11 mouse cellular contexts compared by ENCODE assay signal in the genomic region with DNA sequence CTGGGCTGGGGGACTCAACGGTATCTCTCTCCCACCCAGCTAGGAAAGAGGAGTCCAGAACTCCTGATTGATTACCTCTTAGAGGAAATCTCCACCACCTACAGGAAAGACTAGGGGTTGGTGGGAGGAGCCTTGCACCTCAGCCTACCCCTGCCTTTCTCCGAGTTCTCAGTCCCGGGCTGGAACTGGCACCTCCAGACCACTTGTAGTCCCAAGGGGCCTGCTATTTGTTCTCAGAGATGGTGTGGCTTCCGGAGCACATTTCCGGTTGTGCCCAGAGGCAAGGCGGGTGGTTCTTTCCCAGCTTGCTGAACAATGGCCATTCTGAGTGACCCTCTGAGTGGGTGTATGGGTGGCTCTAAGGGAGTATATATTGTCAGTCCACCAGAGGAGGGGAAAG. TPM values are rescaled to one million over a fixed set of nuclear protein-coding genes. Genes with fewer than 3 reads are reported as not detected.
DNase-seq lines count a peak whose midpoint lies in the region; ATAC-seq lines count a peak whose summit lies in the region.
"Had no signal": no experiment of that assay in that cellular context is flagged by ENCODE, and none has a peak within 500 bp of the region (broad histone marks: within the 10 kb centered on the region; RNA-seq: fewer than 3 reads in every experiment).

No protein-coding gene starts in this region.

- H3K4me3 ChIP-seq in midbrain, embryonic 10.5 days: no peak overlapping the region
- H3K4me3 ChIP-seq in midbrain, embryonic 16.5 days (ENCODE audit: low read depth, low read length): no peak overlapping the region
- H3K4me3 ChIP-seq in brown adipose tissue, adult 24 weeks (ENCODE audit: insufficient read depth, low read depth, low read length): no peak overlapping the region
- no peak overlapping the region for H3K4me3 ChIP-seq in kidney, embryonic 16.5 days (ENCODE audit: low read length)
- no peak overlapping the region for H3K4me3 ChIP-seq in hindbrain, embryonic 16.5 days (ENCODE audit: low read length)
- H3K4me3 ChIP-seq: forebrain, embryonic 13.5 days; neural tube, embryonic 12.5 days had no signal

- H3K27me3 ChIP-seq in midbrain, embryonic 10.5 days (ENCODE audit: low read depth, poor library complexity, severe bottlenecking): no peaks in the 10 kb centered on the region
- no peaks in the 10 kb centered on the region for H3K27me3 ChIP-seq in midbrain, embryonic 16.5 days (ENCODE audit: control insufficient read depth, insufficient read depth, low read depth, low read length)
- H3K27me3 ChIP-seq in kidney, embryonic 16.5 days (ENCODE audit: insufficient read depth, low read length): no peaks in the 10 kb centered on the region
- no peaks in the 10 kb centered on the region for H3K27me3 ChIP-seq in hindbrain, embryonic 16.5 days (replicated peaks; ENCODE audit: control insufficient read depth, insufficient read depth, low read length)
- H3K27me3 ChIP-seq: forebrain, embryonic 13.5 days; neural tube, embryonic 12.5 days; Patski had no signal

- WGBS in midbrain, embryonic 10.5 days: 81% methylated on average over 6 of the region's 6 CpGs
- 76% methylated on average over 6 of the region's 6 CpGs for WGBS in midbrain, embryonic 16.5 days
- 55% methylated on average over 6 of the region's 6 CpGs for WGBS in kidney, embryonic 16.5 days
- WGBS in hindbrain, embryonic 16.5 days: 69% methylated on average over 6 of the region's 6 CpGs

- no peak overlapping the region for H3K9ac ChIP-seq in midbrain, embryonic 16.5 days (ENCODE audit: low read depth, low read length)
- no peak overlapping the region for H3K9ac ChIP-seq in kidney, embryonic 16.5 days (replicated peaks; ENCODE audit: low read length)
- H3K9ac ChIP-seq in hindbrain, embryonic 16.5 days (ENCODE audit: low read depth, low read length): no peak overlapping the region
- H3K9ac ChIP-seq: forebrain, embryonic 13.5 days; liver, embryonic 14.5 days; neural tube, embryonic 12.5 days had no signal

- no peak for DNase-seq in midbrain, embryonic 10.5 days (ENCODE audit: low spot score)
- DNase-seq in c-Kit-positive CD71-positive TER-119-positive erythroid progenitor cells, embryonic 14.5 days (ENCODE audit: low spot score): no peak

- no peak overlapping the region for H3K4me2 ChIP-seq in midbrain, embryonic 16.5 days (ENCODE audit: low read length)
- no peak overlapping the region for H3K4me2 ChIP-seq in kidney, embryonic 16.5 days (replicated peaks; ENCODE audit: low read depth, low read length)
- no peak overlapping the region for H3K4me2 ChIP-seq in hindbrain, embryonic 16.5 days (ENCODE audit: low read length)
- H3K4me2 ChIP-seq: forebrain, embryonic 13.5 days; neural tube, embryonic 12.5 days had no signal

- peaks cover 13% of the 10 kb centered on the region for H3K4me1 ChIP-seq in midbrain, embryonic 10.5 days
- H3K4me1 ChIP-seq in midbrain, embryonic 16.5 days (ENCODE audit: control insufficient read depth, insufficient read depth, low read length): no peaks in the 10 kb centered on the region; the same call in 1 of the 2 replicates
- peaks cover 51% of the 10 kb centered on the region for H3K4me1 ChIP-seq in brown adipose tissue, adult 24 weeks (ENCODE audit: control insufficient read depth, insufficient read depth, insufficient read length, low read length)
- peaks cover 64% of the 10 kb centered on the region for H3K4me1 ChIP-seq in kidney, embryonic 16.5 days (ENCODE audit: insufficient read depth, low read length)
- H3K4me1 ChIP-seq in hindbrain, embryonic 16.5 days (ENCODE audit: control insufficient read depth, insufficient read depth, low read depth, low read length): no peaks in the 10 kb centered on the region

- no peak for ATAC-seq in midbrain, embryonic 16.5 days
- ATAC-seq in kidney, embryonic 16.5 days (ENCODE audit: low FRiP score, low TSS enrichment): no peak
- peak; percentile 49 for ATAC-seq in megakaryocyte, adult 5-6 weeks (ENCODE audit: poor library complexity, severe bottlenecking)
- no peak for ATAC-seq in hindbrain, embryonic 16.5 days
- ATAC-seq: forebrain, embryonic 13.5 days; Patski had no signal

- H3K27ac ChIP-seq in midbrain, embryonic 10.5 days (replicated peaks): 0 out of 2 replicates have a peak overlapping the region, but pooled peaks have one; percentile 55
- H3K27ac ChIP-seq in midbrain, embryonic 16.5 days (ENCODE audit: low read length): no peak overlapping the region
- peak overlapping the region; percentile 84 for H3K27ac ChIP-seq in brown adipose tissue, adult 24 weeks (replicated peaks; ENCODE audit: low read depth, low read length)
- peak overlapping the region; percentile 80 for H3K27ac ChIP-seq in kidney, embryonic 16.5 days (ENCODE audit: low read length)
- no peak overlapping the region for H3K27ac ChIP-seq in hindbrain, embryonic 16.5 days (ENCODE audit: low read depth, low read length)
- H3K27ac ChIP-seq: forebrain, embryonic 13.5 days; liver, embryonic 14.5 days; neural tube, embryonic 12.5 days had no signal

- H3K9me3 ChIP-seq in midbrain, embryonic 10.5 days (replicated peaks): no peaks in the 10 kb centered on the region
- H3K9me3 ChIP-seq in midbrain, embryonic 16.5 days (replicated peaks; ENCODE audit: control insufficient read depth, low read length, poor library complexity, severe bottlenecking): no peaks in the 10 kb centered on the region
- H3K9me3 ChIP-seq in kidney, embryonic 16.5 days (ENCODE audit: low read length): no peaks in the 10 kb centered on the region
- H3K9me3 ChIP-seq in hindbrain, embryonic 16.5 days (ENCODE audit: control insufficient read depth, low read length): no peaks in the 10 kb centered on the region
- H3K9me3 ChIP-seq: forebrain, embryonic 13.5 days; neural tube, embryonic 12.5 days had no signal

- no peaks in the 10 kb centered on the region for H3K36me3 ChIP-seq in midbrain, embryonic 10.5 days
- H3K36me3 ChIP-seq in midbrain, embryonic 16.5 days (ENCODE audit: control insufficient read depth, insufficient read depth, low read length): no peaks in the 10 kb centered on the region
- no peaks in the 10 kb centered on the region for H3K36me3 ChIP-seq in kidney, embryonic 16.5 days (ENCODE audit: insufficient read depth, low read length)
- no peaks in the 10 kb centered on the region for H3K36me3 ChIP-seq in hindbrain, embryonic 16.5 days (ENCODE audit: control insufficient read depth, insufficient read depth, low read length)
- H3K36me3 ChIP-seq: neural tube, embryonic 12.5 days had no signal

RNA-seq across cellular contexts. Expression of a gene that starts 10.6 kb away (rescaled TPM):
- polyA plus RNA-seq in midbrain, embryonic 10.5 days (2016; fragmentation: Nextera tagmentation; extraction: Ambion mirVana): 0.51 and 1.0 TPM in 2 replicates
- polyA plus RNA-seq in midbrain, embryonic 16.5 days (2015; fragmentation: Nextera tagmentation; extraction: Ambion mirVana): 0.46 and 0.61 TPM in 2 replicates
- polyA plus RNA-seq in brown adipose tissue, adult 24 weeks (2012; ENCODE audit: insufficient read depth, insufficient read length, missing spikeins): 5.4 and 10.5 TPM in 2 replicates
- 5.3 and 5.4 TPM in 2 replicates for polyA plus RNA-seq in kidney, embryonic 16.5 days (2015; fragmentation: Nextera tagmentation; extraction: Ambion mirVana)
- not detected in 2 replicates for total RNA-seq in megakaryocyte, adult 5-6 weeks (2015)
- total RNA-seq in megakaryocyte, adult 5-6 weeks (2017): not detected in 2 replicates
- 0.61 and 0.66 TPM in 2 replicates for polyA plus RNA-seq in hindbrain, embryonic 16.5 days (2015; fragmentation: Nextera tagmentation; extraction: Ambion mirVana)

RNA-seq across cellular contexts. Expression of a gene that starts 11.5 kb away (rescaled TPM):
- polyA plus RNA-seq in midbrain, embryonic 10.5 days (2016; fragmentation: Nextera tagmentation; extraction: Ambion mirVana): 391 and 448 TPM in 2 replicates
- polyA plus RNA-seq in midbrain, embryonic 16.5 days (2015; fragmentation: Nextera tagmentation; extraction: Ambion mirVana): 354 and 388 TPM in 2 replicates
- 83.6 and 84.5 TPM in 2 replicates for polyA plus RNA-seq in brown adipose tissue, adult 24 weeks (2012; ENCODE audit: insufficient read depth, insufficient read length, missing spikeins)
- 419 and 421 TPM in 2 replicates for polyA plus RNA-seq in kidney, embryonic 16.5 days (2015; fragmentation: Nextera tagmentation; extraction: Ambion mirVana)
- 74.8 and 95.0 TPM in 2 replicates for total RNA-seq in megakaryocyte, adult 5-6 weeks (2015)
- total RNA-seq in megakaryocyte, adult 5-6 weeks (2017): 65.6 and 79.0 TPM in 2 replicates
- 304 and 382 TPM in 2 replicates for polyA plus RNA-seq in hindbrain, embryonic 16.5 days (2015; fragmentation: Nextera tagmentation; extraction: Ambion mirVana)

RNA-seq across cellular contexts. Expression of a gene that starts 20.1 kb away (rescaled TPM):
- 0.80 and 1.1 TPM in 2 replicates for polyA plus RNA-seq in midbrain, embryonic 10.5 days (2016; fragmentation: Nextera tagmentation; extraction: Ambion mirVana)
- polyA plus RNA-seq in midbrain, embryonic 16.5 days (2015; fragmentation: Nextera tagmentation; extraction: Ambion mirVana): 2.4 and 3.3 TPM in 2 replicates
- polyA plus RNA-seq in brown adipose tissue, adult 24 weeks (2012; ENCODE audit: insufficient read depth, insufficient read length, missing spikeins): 17.2 and 24.4 TPM in 2 replicates
- polyA plus RNA-seq in kidney, embryonic 16.5 days (2015; fragmentation: Nextera tagmentation; extraction: Ambion mirVana): 10.2 and 10.6 TPM in 2 replicates
- 0.71 TPM in 1 of 2 replicates, not detected in the other for total RNA-seq in megakaryocyte, adult 5-6 weeks (2015)
- total RNA-seq in megakaryocyte, adult 5-6 weeks (2017): not detected in 2 replicates
- polyA plus RNA-seq in hindbrain, embryonic 16.5 days (2015; fragmentation: Nextera tagmentation; extraction: Ambion mirVana): 2.3 and 15.0 TPM in 2 replicates

RNA-seq across cellular contexts. Expression of a gene that starts 22.9 kb away (rescaled TPM):
- polyA plus RNA-seq in midbrain, embryonic 10.5 days (2016; fragmentation: Nextera tagmentation; extraction: Ambion mirVana): 13.4 and 13.5 TPM in 2 replicates
- 10.2 and 10.8 TPM in 2 replicates for polyA plus RNA-seq in midbrain, embryonic 16.5 days (2015; fragmentation: Nextera tagmentation; extraction: Ambion mirVana)
- 7.3 and 9.9 TPM in 2 replicates for polyA plus RNA-seq in brown adipose tissue, adult 24 weeks (2012; ENCODE audit: insufficient read depth, insufficient read length, missing spikeins)
- 13.9 TPM in 2 replicates for polyA plus RNA-seq in kidney, embryonic 16.5 days (2015; fragmentation: Nextera tagmentation; extraction: Ambion mirVana)
- total RNA-seq in megakaryocyte, adult 5-6 weeks (2015): 12.5 and 14.3 TPM in 2 replicates
- 9.8 and 13.4 TPM in 2 replicates for total RNA-seq in megakaryocyte, adult 5-6 weeks (2017)
- 7.8 and 9.8 TPM in 2 replicates for polyA plus RNA-seq in hindbrain, embryonic 16.5 days (2015; fragmentation: Nextera tagmentation; extraction: Ambion mirVana)

RNA-seq across cellular contexts. Expression of a gene that starts 23.0 kb away (rescaled TPM):
- 136 and 151 TPM in 2 replicates for polyA plus RNA-seq in midbrain, embryonic 10.5 days (2016; fragmentation: Nextera tagmentation; extraction: Ambion mirVana)
- polyA plus RNA-seq in midbrain, embryonic 16.5 days (2015; fragmentation: Nextera tagmentation; extraction: Ambion mirVana): 116 and 125 TPM in 2 replicates
- 17.8 and 22.0 TPM in 2 replicates for polyA plus RNA-seq in brown adipose tissue, adult 24 weeks (2012; ENCODE audit: insufficient read depth, insufficient read length, missing spikeins)
- 105 and 106 TPM in 2 replicates for polyA plus RNA-seq in kidney, embryonic 16.5 days (2015; fragmentation: Nextera tagmentation; extraction: Ambion mirVana)
- 14.0 and 15.6 TPM in 2 replicates for total RNA-seq in megakaryocyte, adult 5-6 weeks (2015)
- 30.4 and 31.8 TPM in 2 replicates for total RNA-seq in megakaryocyte, adult 5-6 weeks (2017)
- polyA plus RNA-seq in hindbrain, embryonic 16.5 days (2015; fragmentation: Nextera tagmentation; extraction: Ambion mirVana): 102 and 120 TPM in 2 replicates

Comparison
In these comparisons a context has a peak if more than half of its experiments do, and no peak if none do; other contexts are left out.
1. H3K27ac ChIP-seq: peak in midbrain, embryonic 10.5 days (single experiment), brown adipose tissue, adult 24 weeks (single experiment) and kidney, embryonic 16.5 days (single experiment); none in midbrain, embryonic 16.5 days (single experiment) and hindbrain, embryonic 16.5 days (single experiment).